Mouse (Mus musculus) G1E (cell line): ENCODE results near the gene Sgcg.

Experiments used
- CTCF ChIP-seq: IDR thresholded peaks from 2 replicates; pipeline ENCODE4 v1.5.1; 2012; ENCODE audit warnings: low read depth, low read length, inconsistent platforms, mixed read lengths
- GATA1 ChIP-seq: IDR thresholded peaks from 2 replicates; pipeline ENCODE4 v1.6.1; 2012; ENCODE audit warnings: borderline replicate concordance, low read length, inconsistent platforms, mixed read lengths
- TAL1 ChIP-seq: conservative IDR thresholded peaks from 2 replicates; pipeline ENCODE4 v1.6.1; 2012; ENCODE audit warnings: low read depth, low read length, inconsistent platforms, mixed read lengths

DNA sequence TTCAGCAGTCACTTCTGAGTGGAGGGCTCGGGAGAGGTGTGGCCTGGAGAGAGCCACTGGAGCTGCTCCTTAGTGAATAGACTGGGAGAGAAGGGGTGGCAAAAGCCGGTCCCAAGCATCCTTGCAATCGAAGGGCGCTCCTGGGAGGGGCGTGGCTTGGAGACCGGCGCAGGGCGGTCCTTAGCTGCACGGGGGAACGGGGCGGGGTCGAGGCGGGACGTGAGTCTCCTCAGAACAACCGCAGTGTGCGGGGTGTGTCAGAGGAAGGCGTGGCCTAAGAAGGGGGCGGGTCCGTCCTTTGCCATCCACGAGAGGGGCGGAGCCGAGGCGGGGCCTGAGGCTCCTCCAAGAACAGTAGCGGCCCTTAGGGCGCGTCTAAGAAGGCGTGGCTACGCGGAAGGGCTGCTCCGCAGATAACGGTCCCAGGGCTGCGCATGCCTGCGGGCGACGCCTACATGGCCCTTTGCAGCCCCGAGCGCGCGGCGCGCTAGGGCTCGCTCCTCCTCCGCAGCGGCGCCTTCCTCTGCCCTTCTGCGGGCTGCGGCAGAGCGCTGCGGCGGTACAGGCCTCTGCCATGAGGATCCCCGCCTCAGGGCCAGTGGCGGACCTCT, 85.6 kb downstream of the Sgcg start:
- TF ChIP-seq GATA1 (no peak), CTCF (no peak), TAL1 (no peak)
